Mouse (Mus musculus) liver, embryonic 15.5 days (tissue): ENCODE data around the gene Frmd8. TPM values are rescaled to one million over a fixed set of nuclear protein-coding genes. Genes with fewer than 3 reads are reported as not detected.

ENCODE experiments used
- ATAC-seq: fragments of 200-750 bp; cut with Nextera tagmentation; 2 replicates; pipeline ENCODE4 v1.8.0; 2017; ENCODE audit warnings: moderate number of reproducible peaks, mild to moderate bottlenecking, moderate library complexity; ENCODE audit not compliant: insufficient read depth
- H3K27ac ChIP-seq: fragments of 300-500 bp; sonication (generic); replicated peaks from 2 replicates; pipeline ENCODE4 v1.5.1; 2015; ENCODE audit warnings: mild to moderate bottlenecking, inconsistent platforms
- H3K27me3 ChIP-seq: fragments of 300-500 bp; sonication (generic); 2 replicates; pipeline ENCODE4 v1.6.1; 2015; ENCODE audit warnings: mild to moderate bottlenecking, inconsistent platforms
- H3K36me3 ChIP-seq: fragments of 300-500 bp; sonication (generic); replicated peaks from 2 replicates; pipeline ENCODE4 v1.6.1; 2015; ENCODE audit warnings: moderate library complexity, mild to moderate bottlenecking, inconsistent platforms
- H3K4me1 ChIP-seq: fragments of 300-500 bp; sonication (generic); replicated peaks from 2 replicates; pipeline ENCODE4 v1.6.1; 2015; ENCODE audit warnings: inconsistent platforms
- H3K4me2 ChIP-seq: fragments of 300-500 bp; sonication (generic); 2 replicates; pipeline ENCODE4 v1.6.1; 2015; ENCODE audit warnings: moderate library complexity, mild to moderate bottlenecking, inconsistent platforms
- H3K4me3 ChIP-seq: fragments of 300-500 bp; sonication (generic); replicated peaks from 2 replicates; pipeline ENCODE4 v1.5.1; 2015; ENCODE audit warnings: mild to moderate bottlenecking, inconsistent platforms
- H3K9ac ChIP-seq: fragments of 300-500 bp; sonication (generic); 2 replicates; pipeline ENCODE4 v1.6.1; 2015; ENCODE audit warnings: moderate library complexity, mild to moderate bottlenecking, inconsistent platforms
- H3K9me3 ChIP-seq: fragments of 300-500 bp; sonication (generic); replicated peaks from 2 replicates; pipeline ENCODE4 v1.6.1; 2016; ENCODE audit warnings: inconsistent platforms
- WGBS: fragments of 180-500 bp; shearing (Covaris S2); methylation state at CpG from one replicate; pipeline ENCODE4 v1.1.7; 2015; ENCODE audit warnings: mixed read lengths; ENCODE audit not compliant: insufficient replicate concordance; 5-methylcytosine and 5-hydroxymethylcytosine counted together
- polyA plus RNA-seq: library from polyadenylated mRNA; unstranded; fragments of >200 nt; fragmentation: Nextera tagmentation; extraction: Ambion mirVana; gene quantifications from 2 replicates; pipeline ENCODE4 v1.2.1, GENCODE M21; 2015

The Frmd8 gene
- polyA plus RNA-seq, 1 experiment from 2014 or later: 13.1 TPM

GRCm38 (mm10) chr19:5910221-5910620 lies 35.1 kb upstream of the Frmd8 start:
- Histone ChIP-seq H3K27me3 (no peaks in the 10 kb centered on the region), H3K4me1 (peaks cover 54% of the 10 kb centered on the region), H3K9me3 (no peaks in the 10 kb centered on the region), H3K9ac (peak overlapping the region; percentile 16; the same call in 1 of the 2 replicates), H3K4me3 (0 out of 2 replicates have a peak overlapping the region, but pooled peaks have one; percentile 2), H3K36me3 (peaks cover 30% of the 10 kb centered on the region), H3K27ac (no peak overlapping the region; the same call in 1 of the 2 replicates), H3K4me2 (peak overlapping the region; percentile 46)
- no peak for ATAC-seq
- WGBS: 62% methylated on average over 6 of the region's 6 CpGs

- Histone ChIP-seq H3K9me3 (no peaks in the 10 kb centered on the region), H3K27me3 (no peaks in the 10 kb centered on the region), H3K4me2 (no peak overlapping the region), H3K27ac (no peak overlapping the region), H3K4me3 (no peak overlapping the region), H3K9ac (no peak overlapping the region), H3K4me1 (peaks cover 32% of the 10 kb centered on the region), H3K36me3 (peaks cover 53% of the 10 kb centered on the region)
- ATAC-seq: no peak
- 85% methylated on average over 3 of the region's 3 CpGs for WGBS
These were observed 32.2 kb upstream of the Frmd8 start for GRCm38 (mm10) chr19:5907275-5907674.

- H3K9ac ChIP-seq: peak within 1 kb of the TSS; percentile 89
- no peaks in the 10 kb centered on the region for H3K9me3 ChIP-seq
- H3K4me2 ChIP-seq: peak within 1 kb of the TSS; percentile 98
- peak within 1 kb of the TSS; percentile 73 for H3K4me3 ChIP-seq
- H3K4me1 ChIP-seq: peaks cover 40% of the 10 kb centered on the region
- 4% methylated on average over 36 of the region's 36 CpGs for WGBS
- H3K27ac ChIP-seq: peak within 1 kb of the TSS; percentile 82
- ATAC-seq: peak; percentile 95
- H3K27me3 ChIP-seq: peaks cover 20% of the 10 kb centered on the region
- H3K36me3 ChIP-seq: peaks cover 50% of the 10 kb centered on the region
These were observed 19.1 kb upstream of the Frmd8 start, which contains the start of gene Tigd3 for GRCm38 (mm10) chr19:5894002-5894678. TSS of gene Tigd3 (minus strand) at chr19:5894149.

GRCm38 (mm10) chr19:5893282-5894001 lies 18.4 kb upstream of the Frmd8 start:
- Histone ChIP-seq H3K4me3 (peak overlapping the region; percentile 73), H3K4me2 (peak overlapping the region; percentile 98), H3K27me3 (peaks cover 20% of the 10 kb centered on the region), H3K27ac (peak overlapping the region; percentile 82), H3K9ac (peak overlapping the region; percentile 89), H3K9me3 (no peaks in the 10 kb centered on the region), H3K4me1 (peaks cover 46% of the 10 kb centered on the region), H3K36me3 (peaks cover 45% of the 10 kb centered on the region)
- 10% methylated on average over 31 of the region's 31 CpGs for WGBS
- ATAC-seq: peak; percentile 38

- Histone ChIP-seq H3K4me1 (peaks cover 46% of the 10 kb centered on the region), H3K36me3 (peaks cover 40% of the 10 kb centered on the region), H3K9me3 (no peaks in the 10 kb centered on the region), H3K9ac (no peak overlapping the region), H3K4me3 (peak overlapping the region; percentile 73), H3K27ac (no peak overlapping the region; the same call in 1 of the 2 replicates), H3K27me3 (peaks cover 20% of the 10 kb centered on the region), H3K4me2 (peak overlapping the region; percentile 98)
- ATAC-seq: no peak
- 90% methylated on average over 13 of the region's 13 CpGs for WGBS
These were observed 17.7 kb upstream of the Frmd8 start for GRCm38 (mm10) chr19:5892735-5893134.

- H3K4me2 ChIP-seq: peak overlapping the region; percentile 98; the same call in 1 of the 2 replicates
- H3K27me3 ChIP-seq: peaks cover 20% of the 10 kb centered on the region
- no peak for ATAC-seq
- WGBS: 90% methylated on average over 7 of the region's 7 CpGs
- peaks cover 35% of the 10 kb centered on the region for H3K36me3 ChIP-seq
- H3K27ac ChIP-seq: no peak overlapping the region
- H3K9ac ChIP-seq: no peak overlapping the region
- H3K9me3 ChIP-seq: no peaks in the 10 kb centered on the region
- H3K4me1 ChIP-seq: peaks cover 48% of the 10 kb centered on the region
- no peak overlapping the region for H3K4me3 ChIP-seq
These were observed 17.2 kb upstream of the Frmd8 start for GRCm38 (mm10) chr19:5892262-5892661.

- peaks cover 53% of the 10 kb centered on the region for H3K4me1 ChIP-seq
- H3K36me3 ChIP-seq: peaks cover 31% of the 10 kb centered on the region
- H3K9me3 ChIP-seq: no peaks in the 10 kb centered on the region
- no peak overlapping the region for H3K27ac ChIP-seq
- H3K4me2 ChIP-seq: no peak overlapping the region
- no peak for ATAC-seq
- WGBS: 88% methylated on average over 12 of the region's 12 CpGs
- no peak overlapping the region for H3K9ac ChIP-seq
- no peak overlapping the region for H3K4me3 ChIP-seq
- peaks cover 20% of the 10 kb centered on the region for H3K27me3 ChIP-seq
These were observed 16.6 kb upstream of the Frmd8 start for GRCm38 (mm10) chr19:5891521-5892258.

GRCm38 (mm10) chr19:5889211-5889610 lies 14.1 kb upstream of the Frmd8 start:
- Histone ChIP-seq H3K36me3 (0 out of 2 replicates have a peak, but pooled peaks cover 12% of the 10 kb centered on the region), H3K9ac (no peak overlapping the region), H3K27me3 (peaks cover 26% of the 10 kb centered on the region), H3K4me3 (no peak overlapping the region), H3K4me2 (no peak overlapping the region), H3K4me1 (peaks cover 62% of the 10 kb centered on the region), H3K27ac (no peak overlapping the region), H3K9me3 (no peaks in the 10 kb centered on the region)
- ATAC-seq: no peak
- 61% methylated on average over 4 of the region's 4 CpGs for WGBS

GRCm38 (mm10) chr19:5887234-5887815 lies 12.3 kb upstream of the Frmd8 start:
- H3K4me3 ChIP-seq: no peak overlapping the region

GRCm38 (mm10) chr19:5885838-5886237 lies 10.8 kb upstream of the Frmd8 start:
- H3K4me1 ChIP-seq: peaks cover 60% of the 10 kb centered on the region
- no peak overlapping the region for H3K9ac ChIP-seq
- H3K27me3 ChIP-seq: peaks cover 6% of the 10 kb centered on the region
- WGBS: 60% methylated on average over 4 of the region's 4 CpGs
- H3K36me3 ChIP-seq: 0 out of 2 replicates have a peak, but pooled peaks cover 5% of the 10 kb centered on the region
- H3K27ac ChIP-seq: no peak overlapping the region
- H3K9me3 ChIP-seq: no peaks in the 10 kb centered on the region
- no peak overlapping the region for H3K4me2 ChIP-seq
- no peak for ATAC-seq
- H3K4me3 ChIP-seq: no peak overlapping the region

More at GRCm38 (mm10) chr19:5887234-5887815, 12.3 kb upstream of the Frmd8 start:
- Histone ChIP-seq H3K27ac (0 out of 2 replicates have a peak overlapping the region, but pooled peaks have one; percentile 15), H3K27me3 (peaks cover 15% of the 10 kb centered on the region), H3K36me3 (0 out of 2 replicates have a peak, but pooled peaks cover 13% of the 10 kb centered on the region), H3K4me1 (peaks cover 62% of the 10 kb centered on the region), H3K9ac (no peak overlapping the region), H3K9me3 (no peaks in the 10 kb centered on the region), H3K4me2 (no peak overlapping the region)
- ATAC-seq: no peak
- 37% methylated on average over 3 of the region's 3 CpGs for WGBS
